Mouse (Mus musculus): ENCODE measurements around the gene Col9a1. TPM values are rescaled to one million over a fixed set of nuclear protein-coding genes. Genes with fewer than 3 reads are reported as not detected.

The Col9a1 gene
- not detected for total RNA-seq (2021)
- long read RNA-seq, experiment 1, result 0 reads
- long read RNA-seq, experiment 2, result 0 reads

DNA sequence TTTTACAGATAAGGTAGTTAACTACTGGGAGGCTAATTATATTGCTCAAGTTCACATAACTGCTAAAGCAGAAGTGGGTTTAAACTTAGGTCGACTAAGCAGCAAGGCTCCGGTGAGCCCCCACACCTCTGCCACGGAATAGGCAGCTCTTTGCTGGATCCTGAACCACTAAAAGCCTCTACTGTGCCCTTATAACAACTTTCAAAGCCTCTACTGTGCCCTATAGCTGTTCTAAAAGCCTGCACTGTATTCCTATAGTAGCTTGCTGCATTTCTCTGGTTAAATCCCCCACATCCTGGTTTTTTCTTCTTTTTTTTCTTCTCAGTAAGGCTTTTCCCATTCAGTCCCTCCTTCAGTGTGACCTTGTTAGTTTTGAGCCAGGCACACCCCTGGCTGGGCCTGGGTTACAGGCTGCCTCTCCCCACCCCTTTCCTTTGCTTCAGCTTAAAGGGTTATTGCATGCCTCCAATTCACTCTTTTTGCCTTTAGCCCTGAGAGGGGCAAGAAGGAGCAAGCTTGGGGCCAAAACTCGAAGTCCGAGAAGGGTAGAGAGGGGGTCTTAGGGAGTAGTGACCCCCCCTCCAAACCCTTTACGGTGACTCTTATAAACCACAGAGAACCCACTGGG lies at the start of gene Col9a1:
Gene Col9a1, plus strand, starts transcription at position 387 of the 628 bp plus-strand sequence.
- no peak for DNase-seq (ENCODE audit: low spot score in 2 of 2)

DNA sequence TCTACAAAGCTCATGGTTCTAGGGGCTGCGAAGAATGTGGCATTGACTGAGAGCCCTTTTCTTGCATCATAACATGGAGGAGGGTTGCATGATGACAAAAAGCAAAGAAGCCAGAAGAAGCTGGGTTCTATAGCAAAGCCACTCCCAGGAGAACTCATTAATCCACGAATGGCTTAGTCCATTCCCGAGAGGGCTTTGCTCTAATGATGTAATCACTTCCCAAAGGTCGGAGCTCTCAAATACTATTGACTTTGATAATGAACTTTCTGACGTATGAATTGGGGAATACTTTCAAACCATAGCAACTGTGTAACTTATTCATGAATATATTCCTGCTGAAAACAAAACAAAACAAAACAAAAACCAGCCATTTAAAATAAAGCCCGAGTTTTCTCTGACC lies 49.5 kb upstream of the Col9a1 start:
- no peak for DNase-seq (ENCODE audit: low spot score in 2 of 2)

DNA sequence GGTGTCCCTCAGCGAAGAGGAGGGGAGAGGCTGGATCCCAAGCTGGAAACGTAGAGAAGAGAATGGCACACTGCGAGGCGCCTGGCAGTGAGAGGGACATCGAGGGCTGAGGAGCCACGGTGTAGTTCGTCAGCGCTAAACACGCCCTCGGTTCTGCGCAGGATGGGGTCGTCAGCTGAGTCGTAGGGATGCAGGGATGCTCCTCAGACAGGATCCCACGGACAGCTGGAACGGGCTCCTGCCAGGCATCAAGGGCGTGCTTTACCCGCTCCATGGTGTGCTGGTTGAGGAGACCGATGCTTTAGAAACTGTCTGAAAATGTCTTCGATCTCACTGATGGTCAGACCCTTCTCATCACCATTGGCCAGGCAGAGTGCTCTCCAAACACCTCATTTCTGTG lies 43.6 kb upstream of the Col9a1 start:
- no peak for DNase-seq (ENCODE audit: low spot score in 2 of 2)

DNA sequence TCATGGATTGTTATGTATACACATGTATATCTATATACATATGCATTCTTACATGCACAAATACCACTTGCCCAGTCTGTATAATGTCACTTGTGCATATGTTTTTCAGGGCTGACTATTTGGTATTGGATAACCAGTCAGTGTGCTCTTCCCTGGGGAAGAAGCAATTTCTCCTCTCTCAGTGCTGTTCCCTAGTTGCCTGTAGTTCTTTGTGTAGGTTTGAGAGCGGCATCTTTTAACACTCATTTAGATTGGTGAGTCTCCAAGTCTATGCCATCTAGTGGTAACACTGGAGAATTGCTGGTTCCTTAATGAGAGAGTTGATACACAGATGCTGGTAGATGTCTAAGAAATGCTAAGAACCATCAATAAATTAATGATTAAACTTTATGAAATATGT lies 42.6 kb upstream of the Col9a1 start:
- DNase-seq (ENCODE audit: low spot score in 2 of 2), result no peak

DNA sequence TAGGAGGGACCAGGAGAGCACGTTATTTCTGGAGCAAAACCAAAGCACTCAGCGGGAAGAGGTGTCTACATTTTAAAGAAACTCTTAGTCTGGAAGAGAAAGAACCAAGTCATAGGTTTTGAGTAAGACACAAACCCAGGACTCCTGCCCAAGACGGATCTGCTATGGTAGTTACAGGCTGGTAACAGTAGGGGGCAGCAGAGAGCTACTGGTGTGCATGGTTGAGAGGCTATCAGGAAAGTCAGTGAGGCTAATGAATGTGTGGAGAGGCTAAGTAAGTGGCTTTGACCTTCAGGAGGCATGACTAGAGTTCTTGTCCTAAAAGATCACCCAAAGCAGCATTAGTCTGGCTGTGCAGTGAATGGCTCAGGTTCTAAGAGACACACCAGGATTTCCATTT lies 40.3 kb upstream of the Col9a1 start:
- DNase-seq (ENCODE audit: low spot score in 2 of 2), result peak; percentile 68 to 70

- no peak for DNase-seq (ENCODE audit: low spot score in 2 of 2)
Observed at GRCm38 (mm10) chr1:24140555-24140954, 36.9 kb upstream of the Col9a1 start.

DNA sequence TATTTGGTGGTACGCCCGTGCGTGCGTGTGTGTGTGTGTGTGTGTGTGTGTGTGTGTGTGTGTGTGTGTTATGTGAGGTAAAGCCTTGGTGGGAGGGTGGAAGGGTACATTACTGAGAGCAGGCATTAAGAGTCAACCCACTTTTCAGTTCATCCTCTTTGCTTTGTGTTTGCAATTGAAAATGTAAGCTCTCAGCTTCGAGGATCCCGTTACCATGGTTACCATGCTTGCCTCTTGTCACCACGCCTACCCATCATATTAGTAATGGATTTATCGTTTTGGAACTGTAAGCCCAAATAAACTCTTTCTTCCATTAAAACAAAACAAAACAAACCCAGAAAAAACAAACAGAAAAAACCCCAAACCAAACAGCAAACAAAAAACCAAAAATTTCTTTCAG lies 33.9 kb upstream of the Col9a1 start:
- no peak for DNase-seq (ENCODE audit: low spot score in 2 of 2)

GRCm38 (mm10) chr1:24157751-24158150 lies 19.7 kb upstream of the Col9a1 start:
- no peak for DNase-seq (ENCODE audit: low spot score in 2 of 2)

- DNase-seq (ENCODE audit: low spot score in 2 of 2), result no peak
Observed at GRCm38 (mm10) chr1:24169410-24169809, 8.0 kb upstream of the Col9a1 start.

DNA sequence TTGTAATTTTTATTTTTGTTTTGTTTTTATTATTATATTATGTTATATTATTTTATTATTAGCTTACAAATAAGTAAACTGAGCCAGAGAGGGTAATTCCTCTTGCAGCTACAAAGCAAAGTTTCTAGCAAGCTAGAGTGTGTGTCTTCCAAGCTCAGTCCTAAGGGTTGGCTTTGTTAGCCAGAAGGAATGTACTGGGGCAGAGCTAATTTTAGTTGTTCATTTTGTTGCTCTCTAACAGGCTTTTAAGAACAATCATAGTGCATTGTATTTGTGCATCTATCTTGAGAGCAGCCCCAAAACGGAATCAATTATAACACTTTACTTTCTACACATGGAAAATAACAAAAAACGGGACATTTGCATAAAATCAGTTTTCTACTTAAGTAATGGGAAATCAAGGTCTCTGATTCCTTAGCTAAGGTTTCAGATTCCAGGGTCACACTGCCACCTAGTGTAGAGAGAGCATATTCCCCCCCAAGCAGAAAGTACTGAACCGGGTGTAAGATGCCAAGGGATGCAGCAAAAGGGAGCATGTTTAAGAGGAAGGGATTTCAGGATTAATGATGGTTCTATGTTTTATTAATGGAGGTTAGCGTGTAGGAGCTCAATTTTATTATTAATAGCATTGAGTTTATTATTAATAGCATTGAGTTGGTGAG lies 6.1 kb upstream of the Col9a1 start:
- DNase-seq (ENCODE audit: low spot score in 2 of 2), result peak in 1 of 2 experiments; percentile 30

DNA sequence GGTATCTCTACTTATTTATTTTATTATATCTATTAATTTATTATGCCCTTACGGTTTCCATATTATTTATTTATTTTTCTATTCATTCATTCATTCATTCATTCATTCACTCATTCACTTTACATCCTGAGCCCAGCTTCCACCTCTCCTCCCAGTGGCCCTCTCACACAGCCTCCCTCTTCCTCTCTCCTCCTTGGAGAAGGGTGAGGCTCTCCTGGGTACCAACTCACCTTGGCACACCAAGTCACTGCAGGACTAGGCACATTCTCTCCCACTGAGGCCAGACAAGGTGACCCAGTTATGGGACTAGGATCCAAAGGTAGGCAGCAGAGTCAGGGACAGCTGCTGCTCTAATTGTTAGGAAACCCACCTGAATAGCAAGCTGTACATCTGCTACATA lies 5.5 kb upstream of the Col9a1 start:
- DNase-seq (ENCODE audit: low spot score in 2 of 2), result no peak

DNA sequence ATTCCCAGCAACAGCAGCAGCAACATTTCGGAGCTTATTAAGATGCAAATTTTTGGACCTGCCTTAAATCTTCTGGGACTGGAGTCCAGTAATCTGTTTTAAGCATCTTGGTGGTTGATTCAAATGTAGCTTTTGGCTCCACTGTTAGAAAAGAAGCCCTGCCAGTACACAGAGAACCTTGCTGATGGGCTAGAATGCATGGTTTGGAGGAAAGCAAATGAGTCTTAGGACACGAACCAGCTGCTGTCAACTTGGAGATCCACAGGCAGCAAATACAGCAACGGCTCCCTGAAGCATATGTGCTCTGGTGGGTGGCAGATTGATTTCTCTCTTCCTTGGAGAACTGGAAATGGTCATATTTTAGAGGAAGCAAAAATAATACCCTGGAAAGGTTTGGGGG lies 4.8 kb upstream of the Col9a1 start:
- no peak for DNase-seq (ENCODE audit: low spot score in 2 of 2)

- no peak for DNase-seq (ENCODE audit: low spot score in 2 of 2)
Observed at GRCm38 (mm10) chr1:24175761-24176160, 1.6 kb upstream of the Col9a1 start.

DNA sequence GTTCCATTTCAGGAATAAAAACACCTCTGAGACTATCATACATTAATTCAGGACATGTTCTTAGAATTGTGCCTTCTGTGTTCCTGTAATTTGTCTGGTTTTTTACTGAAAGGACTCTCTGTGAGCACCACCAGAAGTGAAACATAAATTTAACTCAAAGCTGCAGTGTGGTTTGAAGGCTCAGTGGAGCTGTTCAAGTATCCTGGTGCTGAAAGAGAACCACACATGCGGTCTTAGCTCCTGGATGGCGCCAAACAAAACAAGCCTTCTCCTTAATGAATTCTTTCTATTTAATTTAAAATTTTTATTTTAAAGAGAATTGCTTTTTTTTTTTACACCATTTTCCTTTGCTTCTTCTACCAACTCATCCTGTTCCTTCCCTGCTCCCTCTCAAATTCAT lies 2.4 kb downstream of the Col9a1 start:
- DNase-seq (ENCODE audit: low spot score in 2 of 2), result no peak

DNA sequence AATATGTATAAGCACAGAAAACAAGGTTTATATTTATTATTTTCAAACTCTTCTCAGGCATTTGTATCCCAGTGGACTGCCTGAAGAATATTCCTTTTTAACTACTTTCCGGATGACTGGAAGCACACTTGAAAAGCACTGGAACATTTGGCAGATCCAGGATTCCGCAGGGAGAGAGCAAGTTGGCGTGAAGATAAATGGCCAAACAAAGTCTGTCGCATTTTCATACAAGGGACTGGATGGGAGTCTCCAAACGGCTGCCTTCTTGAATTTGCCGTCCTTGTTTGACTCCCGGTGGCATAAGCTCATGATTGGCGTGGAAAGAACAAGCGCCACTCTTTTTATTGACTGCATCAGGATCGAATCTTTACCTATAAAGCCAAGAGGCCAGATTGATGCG lies 7.6 kb downstream of the Col9a1 start:
- DNase-seq (ENCODE audit: low spot score in 2 of 2), result no peak

- no peak for DNase-seq (ENCODE audit: low spot score in 2 of 2)
Observed at GRCm38 (mm10) chr1:24186964-24187363, 9.6 kb downstream of the Col9a1 start.

DNA sequence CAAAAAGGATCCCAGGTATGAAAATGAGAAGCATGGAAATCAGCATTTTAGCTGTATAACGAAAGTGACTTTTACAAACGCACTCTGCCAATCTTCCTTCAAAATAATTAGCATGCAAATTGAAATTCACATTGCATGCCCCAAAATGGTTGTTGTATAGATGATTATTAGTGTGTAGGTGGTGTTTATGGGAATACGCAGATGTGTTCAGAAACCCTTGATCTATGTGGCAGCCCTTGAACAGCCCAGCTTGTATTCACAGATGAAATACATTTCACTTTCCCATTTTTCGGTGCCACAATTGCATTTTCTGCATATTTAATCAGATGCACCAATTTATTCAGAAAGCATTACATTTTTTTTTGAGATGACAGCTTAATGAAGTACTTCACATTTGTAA lies 14.3 kb downstream of the Col9a1 start:
- DNase-seq (ENCODE audit: low spot score in 2 of 2), result no peak

GRCm38 (mm10) chr1:24194111-24194510 lies 16.7 kb downstream of the Col9a1 start:
- no peak for DNase-seq (ENCODE audit: low spot score in 2 of 2)

GRCm38 (mm10) chr1:24195070-24195840 lies 17.8 kb downstream of the Col9a1 start:
- no peak for DNase-seq (ENCODE audit: low spot score in 2 of 2)

DNA sequence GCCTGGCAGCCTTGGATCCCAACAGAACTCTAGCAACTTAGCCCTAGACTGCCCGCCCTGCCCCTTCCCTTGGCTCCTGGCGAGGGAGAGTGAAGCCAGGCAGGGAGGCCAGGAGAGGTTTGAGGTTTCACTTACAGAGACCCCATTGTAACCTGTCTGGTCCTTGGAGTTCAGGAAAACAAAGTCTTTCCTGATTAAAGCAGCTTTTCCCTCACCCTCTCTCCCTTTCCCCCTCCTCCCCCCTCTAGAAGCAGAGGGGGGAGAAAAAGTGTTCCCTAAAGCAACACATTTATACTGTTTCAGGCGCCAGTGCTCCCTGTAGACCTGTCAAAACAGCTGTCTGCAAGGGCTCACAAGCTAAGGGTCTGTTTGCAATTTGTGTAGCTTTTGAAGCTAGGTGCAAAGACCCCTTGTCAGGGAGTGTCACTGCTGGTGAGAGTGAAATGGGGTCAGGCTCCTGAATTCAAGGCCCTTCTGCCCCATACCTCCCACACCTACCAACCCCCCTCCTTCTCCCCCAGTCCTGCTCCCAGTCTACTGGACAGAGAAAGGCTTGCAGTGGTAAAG lies 18.6 kb downstream of the Col9a1 start:
- DNase-seq (ENCODE audit: low spot score in 2 of 2), result no peak

DNA sequence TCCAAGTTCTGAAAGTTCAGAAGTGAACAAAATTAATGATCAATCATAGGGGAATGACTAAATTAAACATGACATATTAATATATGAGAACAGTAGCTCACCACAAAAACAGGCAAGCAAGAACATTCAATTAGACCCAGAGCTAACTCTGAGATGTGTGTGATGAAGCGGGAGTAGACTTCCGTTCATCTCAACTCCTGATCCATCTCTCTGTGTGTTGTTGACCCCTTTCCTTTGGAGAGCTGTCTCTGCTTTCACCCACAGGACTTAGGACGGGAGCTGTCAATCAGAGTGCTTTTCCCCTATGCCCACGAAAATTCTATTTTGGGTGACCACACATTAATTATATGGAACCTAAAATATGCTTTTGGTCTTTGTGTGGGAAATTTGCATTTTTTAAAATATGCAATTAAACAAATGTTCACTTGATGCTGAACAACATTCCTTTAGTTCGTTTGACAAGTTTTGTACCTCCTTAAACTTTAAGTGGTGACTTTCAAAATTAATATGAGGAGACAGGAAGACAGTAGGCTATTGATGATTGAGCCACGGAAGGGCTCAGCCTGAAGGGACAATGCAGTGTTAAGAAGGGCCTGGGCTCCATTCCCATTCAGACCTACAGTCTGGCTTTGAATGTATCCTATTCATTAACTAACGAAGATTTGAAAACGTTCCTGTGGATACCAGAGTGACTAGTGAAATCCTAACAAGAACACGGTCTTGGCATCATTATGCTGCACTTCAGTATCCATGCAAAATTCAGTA lies 34.4 kb downstream of the Col9a1 start:
- DNase-seq (ENCODE audit: low spot score in 2 of 2), result no peak
